Mouse (Mus musculus) kidney, embryonic 16.5 days (tissue): Measurements from ENCODE around the gene Olfr736. TPM values are rescaled to one million over a fixed set of nuclear protein-coding genes. Genes with fewer than 3 reads are reported as not detected.

ENCODE experiments used
- polyA plus RNA-seq: library from polyadenylated mRNA; unstranded; fragments of >200 nt; fragmentation: Nextera tagmentation; extraction: Ambion mirVana; gene quantifications from 2 replicates; pipeline ENCODE4 v1.2.1, GENCODE M21; 2015

The Olfr736 gene
- polyA plus RNA-seq, 1 experiment from 2014 or later, result not detected

Other genes starting within 250 kb of the Olfr736 start
- gene Olfr728, start 238.5 kb upstream of the Olfr736 start, polyA plus RNA-seq, result not detected in 2 replicates
- not detected in 2 replicates for gene Olfr729, start 228.3 kb upstream of the Olfr736 start, polyA plus RNA-seq
- not detected in 2 replicates for gene Olfr730, start 193.0 kb upstream of the Olfr736 start, polyA plus RNA-seq
- gene Olfr731, start 139.3 kb upstream of the Olfr736 start, polyA plus RNA-seq, result not detected in 2 replicates
- gene Olfr732, start 97.0 kb upstream of the Olfr736 start, polyA plus RNA-seq, result not detected in 2 replicates
- gene Olfr733, start 79.6 kb upstream of the Olfr736 start, polyA plus RNA-seq, result not detected in 2 replicates
- not detected in 2 replicates for gene Olfr734, start 54.4 kb upstream of the Olfr736 start, polyA plus RNA-seq
- gene Olfr735, start 32.3 kb upstream of the Olfr736 start, polyA plus RNA-seq, result not detected in 2 replicates
- gene Tlr11, start 23.2 kb upstream of the Olfr736 start, polyA plus RNA-seq, result not detected in 2 replicates
- gene Olfr738, start 26.4 kb downstream of the Olfr736 start, polyA plus RNA-seq, result not detected in 2 replicates
- gene Olfr739, start 37.5 kb downstream of the Olfr736 start, polyA plus RNA-seq, result not detected in 2 replicates
- not detected in 2 replicates for gene Olfr740, start 64.4 kb downstream of the Olfr736 start, polyA plus RNA-seq
- not detected in 2 replicates for gene Olfr741, start 91.6 kb downstream of the Olfr736 start, polyA plus RNA-seq
- gene Olfr742, start 122.4 kb downstream of the Olfr736 start, polyA plus RNA-seq, result not detected in 2 replicates
- gene Olfr743, start 140.7 kb downstream of the Olfr736 start, polyA plus RNA-seq, result not detected in 2 replicates
- gene Olfr744, start 233.7 kb downstream of the Olfr736 start, polyA plus RNA-seq, result not detected in 2 replicates